Mouse (Mus musculus) small intestine, adult 2 months (tissue): ENCODE results near the gene Arl15.

Source experiments
- CTCF ChIP-seq: fragments of 200-500 bp; IDR thresholded peaks from 2 replicates; pipeline ENCODE4 v1.5.1; 2012; ENCODE audit warnings: low read depth, mild to moderate bottlenecking, control low read depth, inconsistent platforms, low read length, moderate library complexity, mixed read lengths; ENCODE audit not compliant: insufficient replicate concordance, insufficient read length; ENCODE audit errors: extremely low read depth
- POLR2A ChIP-seq: fragments of 200-500 bp; IDR thresholded peaks from 2 replicates; pipeline ENCODE4 v1.6.1; 2012; ENCODE audit warnings: low read depth, mild to moderate bottlenecking, control low read depth, inconsistent platforms, low read length, moderate library complexity

DNA sequence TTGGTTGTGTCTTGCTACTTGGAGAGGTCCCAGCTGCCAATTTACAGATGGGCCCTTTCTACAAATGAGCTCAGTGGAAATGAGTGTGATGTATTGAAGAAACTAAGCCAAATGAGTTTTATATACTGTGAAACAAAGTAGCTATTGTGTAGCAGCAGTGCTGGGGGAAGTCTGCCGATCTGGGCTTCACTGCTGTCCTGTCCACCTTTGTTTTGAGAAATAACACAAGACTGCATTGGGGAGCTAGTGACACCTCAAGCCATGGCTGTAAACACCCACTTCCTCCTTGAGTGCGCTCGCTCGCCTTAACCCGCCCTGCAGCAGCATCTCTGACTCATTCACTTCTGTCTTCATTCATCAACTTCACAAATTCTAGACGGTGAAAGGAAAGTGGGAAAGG is 189.3 kb downstream of the Arl15 start:
- no peak for TF ChIP-seq POLR2A
- no peak for TF ChIP-seq CTCF
